Mouse (Mus musculus) thymus, postnatal 36 days (tissue): ENCODE results near the gene Mapk13.
A peak's percentile ranks its signal among the peaks of the same experiment; 100 is the strongest.

ENCODE experiments used
- DNase-seq, 2 experiments: peaks; one replicate each; pipeline ENCODE4 v3.0.0; 2022; ENCODE audit warnings: mixed read lengths in 2 of 2

Mapk13 gene

GRCm38 (mm10) chr17:28776817-28777216 is 7.7 kb downstream of the Mapk13 start:
- no peak for DNase-seq

DNA sequence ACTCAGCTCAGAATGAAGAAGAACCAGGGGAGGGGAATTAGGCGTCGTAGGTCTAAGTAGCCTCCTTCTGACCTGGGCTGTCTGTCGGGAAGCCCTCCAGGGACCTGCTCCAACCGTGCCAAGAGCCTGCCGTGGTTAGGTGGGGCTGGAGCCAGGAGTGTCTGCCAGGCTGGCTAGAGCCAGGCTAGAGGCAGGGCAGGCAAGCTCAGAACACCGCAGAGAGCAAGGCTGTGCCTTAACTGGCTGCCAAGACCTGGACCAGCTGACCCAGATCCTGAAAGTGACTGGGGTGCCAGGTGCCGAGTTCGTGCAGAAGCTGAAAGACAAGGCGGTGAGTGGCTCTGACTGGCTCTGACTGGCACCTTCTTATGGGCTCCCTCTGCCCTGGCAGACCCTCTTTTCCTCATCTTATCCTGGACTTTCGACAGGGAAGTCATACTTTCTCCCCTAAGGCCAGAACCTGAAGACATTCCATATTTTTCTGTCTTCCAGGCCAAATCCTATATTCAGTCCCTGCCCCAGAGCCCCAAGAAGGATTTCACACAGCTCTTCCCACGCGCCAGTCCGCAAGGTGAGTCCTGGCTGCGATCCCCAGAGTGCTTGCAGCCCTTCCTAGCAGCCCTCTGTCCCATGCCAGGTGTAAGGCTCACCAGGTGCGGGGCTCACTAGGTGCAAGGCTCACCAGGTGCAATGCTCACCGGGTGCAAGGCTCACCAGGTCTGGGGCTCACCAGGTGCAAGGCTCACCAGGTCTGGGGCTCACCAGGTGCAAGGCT is 8.3 kb downstream of the Mapk13 start:
- DNase-seq: no peak

DNA sequence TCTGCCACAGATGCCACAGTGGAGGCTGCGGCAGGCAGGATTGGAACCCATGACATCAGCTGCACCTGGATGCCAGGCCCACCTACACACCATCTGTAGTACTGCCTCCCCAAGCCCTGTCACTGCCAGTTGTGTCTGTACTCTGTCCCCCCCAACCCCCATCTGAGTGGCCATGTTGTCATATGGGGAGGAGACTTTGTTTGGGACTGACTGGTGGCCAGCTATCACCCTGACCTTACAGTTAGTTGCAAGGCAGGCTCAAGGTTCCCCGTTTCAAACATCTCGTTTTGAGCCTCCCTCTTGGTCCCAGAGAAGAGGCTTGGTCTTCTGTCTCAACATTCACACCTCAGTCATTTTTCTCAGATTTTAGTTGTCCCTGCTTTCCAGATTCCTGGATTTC is 10.6 kb downstream of the Mapk13 start:
- DNase-seq: no peak

DNA sequence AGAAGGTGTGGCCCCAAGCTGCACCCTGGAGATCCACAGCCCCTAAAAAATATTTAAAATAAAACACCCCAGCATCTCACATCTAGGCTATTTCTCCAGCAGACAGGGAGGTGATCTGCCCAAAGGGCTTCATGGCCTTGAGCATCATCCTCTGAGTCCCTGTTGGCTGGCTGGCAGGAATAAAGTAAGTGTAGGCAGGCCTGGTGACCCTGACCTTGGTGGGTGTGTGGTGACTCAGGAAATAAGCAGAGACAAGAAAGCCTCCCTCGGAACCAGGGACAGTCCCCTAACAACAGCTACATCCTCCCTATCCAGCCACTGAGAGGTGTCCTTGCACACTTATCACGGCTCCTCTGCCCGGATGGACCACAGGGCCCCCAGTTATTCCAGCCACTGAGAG is 11.7 kb downstream of the Mapk13 start:
- no peak for DNase-seq

- DNase-seq: no peak
These were observed 12.4 kb downstream of the Mapk13 start for GRCm38 (mm10) chr17:28781290-28782045.

DNA sequence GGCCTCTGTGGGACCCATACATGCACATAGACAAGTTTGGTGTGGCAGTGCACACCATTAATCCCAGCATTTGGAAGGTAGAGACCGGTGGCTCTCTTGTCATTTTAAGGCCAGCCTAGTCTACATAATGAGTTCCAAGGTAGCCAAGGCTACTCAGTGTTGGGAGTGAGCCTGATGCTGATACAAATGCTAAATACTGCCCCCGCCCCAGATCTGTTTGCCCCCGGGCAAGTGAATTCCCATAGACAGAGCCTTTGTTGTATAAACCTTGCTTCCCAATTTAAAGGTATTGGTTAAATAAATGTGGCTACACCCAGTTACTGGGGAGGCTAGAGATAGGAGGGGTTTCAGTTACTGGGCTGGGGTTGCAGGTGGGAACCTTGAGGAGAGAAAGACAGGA is 15.9 kb downstream of the Mapk13 start:
- DNase-seq: no peak

- no peak for DNase-seq
These were observed 18.4 kb downstream of the Mapk13 start for GRCm38 (mm10) chr17:28787507-28787906.

DNA sequence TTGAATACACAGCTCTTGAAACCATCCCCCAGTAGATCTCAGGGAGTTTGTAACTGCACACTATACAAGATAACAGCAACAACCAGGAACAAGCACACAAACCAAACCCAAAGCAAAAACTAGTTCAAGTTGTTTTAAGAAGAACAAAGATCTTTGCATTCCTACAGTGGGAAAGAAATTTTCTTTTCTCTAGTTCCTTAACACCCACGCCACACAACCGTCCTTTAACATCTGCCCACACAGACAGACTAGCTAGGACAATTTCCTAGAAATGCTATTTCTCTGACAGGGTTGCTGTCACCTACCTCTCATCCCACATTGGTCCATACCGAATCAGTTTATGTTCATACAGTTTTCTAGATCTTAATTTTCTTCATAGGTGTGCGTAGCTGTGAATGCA is 27.9 kb downstream of the Mapk13 start:
- DNase-seq: no peak

- no peak for DNase-seq
These were observed 30.4 kb downstream of the Mapk13 start for GRCm38 (mm10) chr17:28799291-28800160.

DNA sequence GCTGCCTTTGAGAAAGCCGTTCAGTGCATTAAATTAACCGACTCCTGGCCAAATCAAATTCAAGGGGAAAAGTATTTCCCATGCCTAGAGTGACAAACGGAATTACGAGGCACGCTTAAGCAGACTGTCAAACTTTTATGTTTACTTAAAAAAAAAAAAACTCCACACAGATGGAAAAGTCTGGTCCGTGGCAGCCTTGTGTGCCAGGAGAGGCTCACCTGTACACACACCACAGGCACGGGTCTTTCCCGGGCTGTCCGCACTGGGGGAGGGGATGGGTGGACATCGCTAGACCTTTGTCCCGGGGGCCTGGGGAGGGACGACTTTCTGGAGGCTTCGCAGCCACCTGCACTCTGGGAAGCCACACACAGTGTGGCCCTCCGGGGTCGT is 31.2 kb downstream of the Mapk13 start:
- no peak for DNase-seq

DNA sequence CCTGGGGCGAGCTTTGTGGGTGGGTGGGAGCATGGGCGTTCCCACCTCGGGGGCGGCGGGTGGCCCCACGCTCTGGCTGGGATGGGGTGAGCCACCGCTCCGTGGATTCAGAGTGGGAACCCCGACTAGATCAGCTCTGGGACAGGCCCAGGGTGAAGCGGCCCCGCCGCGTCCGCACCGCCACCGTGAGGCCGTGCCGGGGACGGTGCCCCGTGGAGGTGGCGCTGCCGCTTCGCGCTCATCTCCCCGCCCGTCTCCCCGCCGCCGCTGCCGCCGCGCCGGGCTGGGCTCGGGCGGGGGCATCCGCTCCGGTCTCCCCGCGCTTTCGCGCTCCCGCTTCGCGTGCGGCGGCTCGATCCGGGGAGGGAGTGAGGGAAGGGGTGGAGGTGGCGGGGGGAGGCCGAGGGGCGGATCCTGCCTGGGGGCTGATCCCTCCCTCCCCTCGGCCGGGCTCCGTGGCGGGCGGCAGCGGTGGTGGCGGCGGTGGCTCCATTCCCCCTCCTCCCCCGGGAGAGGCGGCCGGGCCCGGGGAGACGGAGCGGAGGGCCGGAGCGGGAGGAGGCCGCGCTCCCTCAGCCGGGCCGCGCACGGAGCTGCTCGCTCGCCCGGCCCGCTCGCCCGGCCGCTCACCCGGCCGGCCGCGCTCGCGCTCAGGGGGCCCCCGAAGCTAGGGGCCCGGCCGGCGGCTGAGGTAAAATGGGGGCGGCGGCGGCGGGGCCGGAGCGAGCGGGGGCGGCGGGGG is 31.7 kb downstream of the Mapk13 start, which contains the start of gene Brpf3:
Brpf3 (plus strand) TSS at position 420 of the 742 bp plus-strand sequence.
- DNase-seq: peak; percentile 81 to 87

DNA sequence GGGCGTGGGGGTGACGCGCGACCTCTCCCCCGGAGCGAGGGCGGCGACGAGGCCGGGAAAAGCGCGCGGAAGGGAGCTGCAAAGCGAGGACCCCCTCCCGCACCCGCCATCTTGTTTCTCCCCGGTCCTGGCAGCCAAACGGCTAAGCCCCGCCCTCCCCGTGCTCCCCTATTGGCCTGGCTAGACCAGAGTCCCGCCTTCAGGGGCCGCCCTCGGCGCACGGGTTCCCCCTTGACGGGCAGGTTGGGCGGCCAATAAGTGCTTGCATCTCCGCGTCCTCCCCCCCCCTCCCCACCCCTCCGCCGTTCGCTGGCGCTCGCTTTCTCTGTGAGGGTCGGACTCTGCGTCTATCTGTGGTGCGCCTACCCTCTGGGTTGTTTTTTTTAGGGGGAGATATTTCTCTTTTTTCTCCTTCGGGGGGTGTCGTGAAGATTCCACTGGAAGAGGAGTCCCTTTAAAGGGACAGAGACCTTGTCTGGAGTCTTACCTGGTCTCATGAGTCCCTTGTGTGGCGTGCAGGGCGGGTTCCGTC is 32.4 kb downstream of the Mapk13 start:
- DNase-seq: peak; percentile 99 to 100

DNA sequence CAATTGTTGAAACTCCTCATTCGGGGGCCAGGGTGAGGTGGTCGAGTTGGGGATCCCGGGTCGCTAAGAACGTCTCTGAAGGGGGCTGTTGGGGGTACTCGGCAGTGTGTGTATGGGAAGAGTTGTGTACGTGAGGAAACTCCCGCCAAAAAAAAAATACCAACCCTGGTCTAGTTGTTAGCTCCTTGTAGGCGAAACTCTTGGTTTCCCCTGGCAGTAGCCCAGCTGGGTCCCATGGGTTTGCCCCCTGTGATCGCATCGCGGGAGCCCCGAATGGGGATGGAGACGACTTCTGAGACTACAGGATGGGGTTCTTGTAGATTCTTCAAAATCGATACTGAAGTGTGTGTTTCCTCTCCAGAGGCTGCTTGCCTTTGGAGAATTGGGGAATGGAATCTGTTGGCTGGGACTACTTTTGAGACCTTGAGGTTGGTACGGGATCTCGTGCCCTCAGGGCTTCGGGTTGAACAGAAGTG is 32.9 kb downstream of the Mapk13 start:
- DNase-seq: no peak

DNA sequence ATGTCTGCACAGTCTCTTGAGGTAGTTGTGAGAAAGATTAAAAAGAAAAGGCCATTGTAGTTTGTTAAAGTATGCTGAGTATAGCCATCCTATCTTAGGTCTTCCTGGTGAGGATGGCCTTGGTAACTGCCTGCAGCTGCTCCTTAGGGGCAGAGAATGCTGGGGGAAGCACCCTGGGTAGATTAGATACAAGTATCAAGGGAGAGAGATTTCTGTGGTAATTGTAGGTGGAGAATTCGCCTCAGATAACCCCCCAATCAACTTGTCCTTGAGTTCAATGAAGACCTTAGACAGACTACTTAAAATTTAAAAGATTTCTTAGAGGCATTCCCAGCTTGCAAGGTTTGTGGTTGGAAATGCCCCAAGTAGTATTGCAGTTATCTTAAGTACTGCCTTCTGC is 34.2 kb downstream of the Mapk13 start:
- no peak for DNase-seq

- no peak for DNase-seq
These were observed 35.9 kb downstream of the Mapk13 start for GRCm38 (mm10) chr17:28804973-28805372.

- no peak for DNase-seq
These were observed 37.7 kb downstream of the Mapk13 start for GRCm38 (mm10) chr17:28806770-28807169.

GRCm38 (mm10) chr17:28808714-28809113 is 39.6 kb downstream of the Mapk13 start:
- DNase-seq: no peak

DNA sequence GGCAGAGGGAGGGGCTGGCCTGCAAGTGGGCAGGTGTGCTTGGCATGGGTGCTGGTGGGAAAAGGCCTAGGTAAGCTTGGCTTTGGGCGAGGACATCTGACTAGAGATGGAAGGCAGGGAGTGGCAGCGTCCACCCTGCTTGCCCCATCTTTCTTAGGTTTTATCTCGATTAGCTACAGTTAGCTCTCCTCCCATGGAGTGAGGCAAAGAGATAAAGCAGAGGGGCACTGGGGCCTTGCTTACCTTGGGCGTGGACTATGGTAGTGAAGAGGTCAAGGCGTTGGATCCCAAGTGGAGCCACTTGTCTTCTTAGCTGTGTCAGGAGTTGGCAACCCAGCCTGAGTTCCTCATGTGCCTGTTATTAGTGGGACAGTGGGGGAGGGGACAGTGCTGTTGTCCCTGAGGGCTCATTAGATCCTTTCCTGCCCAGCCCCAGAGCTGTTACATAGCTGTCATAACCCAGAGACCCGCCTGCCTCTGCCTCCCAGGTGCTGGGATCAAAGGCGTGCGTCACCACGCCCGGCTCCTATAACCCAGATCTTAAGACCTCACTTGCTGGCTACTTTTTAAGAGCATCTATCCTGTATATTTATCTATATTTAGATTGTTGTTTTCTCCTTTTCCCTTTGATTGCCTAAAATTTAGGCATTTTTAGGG is 40.2 kb downstream of the Mapk13 start:
- DNase-seq: no peak

DNA sequence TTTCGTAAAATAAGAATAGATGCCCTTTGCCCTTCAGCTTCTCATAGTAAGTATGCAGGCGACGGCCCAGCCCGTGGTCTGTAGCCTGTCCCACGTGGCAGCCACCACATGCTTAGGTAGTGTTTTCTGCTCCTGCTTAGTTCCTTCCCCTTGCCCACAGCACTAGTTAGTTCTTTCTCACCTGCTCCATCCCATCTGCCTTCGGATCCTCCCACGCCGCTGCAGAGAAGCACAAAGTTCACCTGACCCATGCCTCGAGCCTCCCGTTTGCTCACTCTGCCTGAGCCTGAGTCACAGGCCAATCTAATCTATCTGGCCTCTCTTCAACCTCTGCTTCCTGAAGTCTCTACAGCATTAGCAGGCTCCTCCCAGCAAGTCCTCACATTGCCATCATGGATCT is 43.2 kb downstream of the Mapk13 start:
- no peak for DNase-seq

DNA sequence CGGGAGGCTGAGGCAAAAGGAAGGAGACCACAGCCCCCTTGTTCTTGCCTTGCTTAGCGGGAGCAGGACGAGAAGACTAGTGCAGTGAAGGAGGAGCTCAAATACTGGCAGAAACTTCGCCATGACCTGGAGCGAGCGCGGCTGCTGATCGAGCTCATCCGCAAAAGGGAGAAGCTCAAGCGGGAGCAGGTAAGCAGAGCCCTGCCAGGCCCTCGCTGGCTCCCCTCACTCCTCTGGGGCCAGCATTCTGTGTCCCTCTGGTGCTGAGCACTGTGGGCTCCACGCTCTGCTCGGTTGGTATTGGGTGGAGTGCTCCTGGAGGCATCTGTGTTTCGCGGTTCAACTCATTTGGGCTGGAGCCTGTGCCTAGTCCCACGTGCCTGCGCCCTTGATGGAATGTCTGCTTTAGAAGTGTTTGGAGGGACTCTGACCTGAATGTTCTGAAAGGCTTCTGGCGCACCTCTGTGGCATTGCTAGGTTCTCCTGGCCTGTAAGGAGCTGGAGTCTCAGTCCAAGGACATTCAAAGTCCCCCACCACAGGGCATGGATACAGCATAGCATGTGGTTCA is 45.5 kb downstream of the Mapk13 start:
- DNase-seq: no peak

DNA sequence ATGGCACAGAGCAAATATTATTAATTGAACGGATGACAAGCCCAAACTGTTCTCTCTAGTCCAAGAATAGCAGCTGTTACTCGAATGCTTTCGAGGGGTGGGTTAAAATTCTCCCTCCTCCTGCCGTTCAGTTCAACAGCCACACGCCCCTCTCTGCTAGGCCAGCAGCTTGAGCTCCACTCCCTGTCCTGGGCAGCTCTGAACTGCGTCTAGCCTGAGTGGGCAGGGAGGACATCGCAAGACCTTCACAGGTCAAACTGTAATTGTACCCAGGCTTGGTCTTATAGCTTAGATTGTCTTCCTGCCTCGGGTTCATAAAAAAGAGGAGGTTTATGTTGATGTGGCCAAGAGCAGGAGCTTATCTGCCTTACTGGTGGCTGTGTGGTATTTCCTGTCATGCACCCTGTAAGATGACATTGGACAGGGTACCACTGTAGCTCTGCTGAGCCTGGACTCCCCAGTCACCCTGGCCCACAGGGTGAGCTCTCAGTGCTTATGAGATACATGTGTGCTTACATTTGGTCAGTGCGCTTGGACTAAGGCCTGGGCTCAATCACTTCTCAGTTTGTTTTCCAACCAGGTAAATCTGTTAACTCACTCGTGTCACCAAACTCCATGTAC is 46.4 kb downstream of the Mapk13 start:
- no peak for DNase-seq
